Mouse (Mus musculus): ENCODE measurements around the gene Gm4133. TPM values are rescaled to one million over a fixed set of nuclear protein-coding genes. Genes with fewer than 3 reads are reported as not detected.
"Not testable (repeated sequence)": the region's sequence is repeated elsewhere in the genome, so short reads cannot be mapped to it uniquely, and the experiment has no call there.

The Gm4133 gene
- not detected for total RNA-seq (2021)
- not detected in 2 replicates for polyA plus RNA-seq (2012; rRNA removed)
- long read RNA-seq, result 0 reads

DNA sequence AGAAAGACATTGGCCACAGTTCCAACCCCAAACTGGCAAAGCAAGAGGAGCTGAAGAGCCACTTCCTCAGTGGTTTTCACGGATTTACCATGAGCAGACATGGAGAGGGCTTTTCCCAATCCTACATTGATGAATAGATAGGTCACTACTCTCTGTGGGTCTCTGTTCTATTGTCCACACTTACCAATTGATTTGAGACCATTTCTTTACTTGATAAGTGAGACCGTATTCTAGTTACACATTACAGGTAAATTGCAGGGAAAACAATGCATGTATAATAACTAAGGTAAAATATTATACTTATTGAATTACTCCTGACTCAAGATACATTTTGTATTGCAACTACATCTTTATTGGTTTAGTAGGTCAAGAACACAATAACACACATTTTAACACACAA is at the start of gene Gm4133:
Gene Gm4133, minus strand, starts transcription at position 101 of the 400 bp plus-strand sequence.
- DNase-seq, result not testable (repeated sequence)

DNA sequence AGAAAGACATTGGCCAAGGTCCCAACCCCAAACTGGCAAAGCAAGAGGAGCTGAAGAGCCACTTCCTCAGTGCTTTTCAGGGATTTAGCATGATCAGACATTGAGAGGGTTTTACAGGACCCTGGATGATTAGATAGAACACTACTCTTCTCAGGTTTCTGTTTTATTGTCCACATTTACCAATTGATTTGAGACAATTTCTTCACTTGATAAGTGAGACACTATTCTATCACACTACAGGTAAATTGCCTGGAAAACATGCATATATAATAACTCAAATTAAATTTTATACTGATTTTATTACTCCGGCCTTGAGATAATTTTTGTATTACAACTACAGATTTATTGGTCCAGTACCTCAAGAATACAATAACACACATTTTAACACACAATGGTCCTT is 41.4 kb upstream of the Gm4133 start, which contains the start of gene Gm5728:
Gene Gm5728, minus strand, starts transcription at position 101 of the 400 bp plus-strand sequence.
- not testable (repeated sequence) for DNase-seq

Other genes with a start within 250 kb of the Gm4133 start
- not detected for gene Vmn1r91, start 234.4 kb downstream of the Gm4133 start, total RNA-seq (2021)
- not detected in 2 replicates for gene Vmn1r91, start 234.4 kb downstream of the Gm4133 start, polyA plus RNA-seq (2012; rRNA removed)
- not detected for gene Gm16442, start 211.5 kb downstream of the Gm4133 start, total RNA-seq (2021)
- gene Gm16442, start 211.5 kb downstream of the Gm4133 start, polyA plus RNA-seq (2012; rRNA removed), result not detected in 2 replicates
- gene Vmn1r93, start 195.0 kb downstream of the Gm4133 start, total RNA-seq (2021), result not detected
- gene Vmn1r93, start 195.0 kb downstream of the Gm4133 start, polyA plus RNA-seq (2012; rRNA removed), result not detected in 2 replicates
- not detected for gene Vmn1r94, start 165.7 kb downstream of the Gm4133 start, total RNA-seq (2021)
- not detected in 2 replicates for gene Vmn1r94, start 165.7 kb downstream of the Gm4133 start, polyA plus RNA-seq (2012; rRNA removed)
- gene Vmn1r95, start 140.4 kb downstream of the Gm4133 start, total RNA-seq (2021), result not detected
- not detected in 2 replicates for gene Vmn1r95, start 140.4 kb downstream of the Gm4133 start, polyA plus RNA-seq (2012; rRNA removed)
- not detected for gene Gm6164, start 128.5 kb downstream of the Gm4133 start, total RNA-seq (2021)
- not detected in 2 replicates for gene Gm6164, start 128.5 kb downstream of the Gm4133 start, polyA plus RNA-seq (2012; rRNA removed)
- not detected for gene Gm4498, start 100.2 kb downstream of the Gm4133 start, total RNA-seq (2021)
- gene Gm4498, start 100.2 kb downstream of the Gm4133 start, polyA plus RNA-seq (2012; rRNA removed), result not detected in 2 replicates
- gene Gm5890, start 71.2 kb downstream of the Gm4133 start, total RNA-seq (2021), result not detected
- not detected in 2 replicates for gene Gm5890, start 71.2 kb downstream of the Gm4133 start, polyA plus RNA-seq (2012; rRNA removed)
- gene Gm5728, start 41.3 kb upstream of the Gm4133 start, total RNA-seq (2021), result not detected
- gene Gm5728, start 41.3 kb upstream of the Gm4133 start, polyA plus RNA-seq (2012; rRNA removed), result not detected in 2 replicates
- gene Vmn1r100, start 83.9 kb upstream of the Gm4133 start, total RNA-seq (2021), result not detected
- gene Vmn1r100, start 83.9 kb upstream of the Gm4133 start, polyA plus RNA-seq (2012; rRNA removed), result not detected in 2 replicates
- gene Vmn1r101, start 108.5 kb upstream of the Gm4133 start, total RNA-seq (2021), result not detected
- not detected in 2 replicates for gene Vmn1r101, start 108.5 kb upstream of the Gm4133 start, polyA plus RNA-seq (2012; rRNA removed)
- gene Gm10670, start 140.9 kb upstream of the Gm4133 start, total RNA-seq (2021), result not detected
- not detected in 2 replicates for gene Gm10670, start 140.9 kb upstream of the Gm4133 start, polyA plus RNA-seq (2012; rRNA removed)
- not detected for gene Vmn1r103, start 176.5 kb upstream of the Gm4133 start, total RNA-seq (2021)
- gene Vmn1r103, start 176.5 kb upstream of the Gm4133 start, polyA plus RNA-seq (2012; rRNA removed), result not detected in 2 replicates
- gene Vmn1r104, start 199.8 kb upstream of the Gm4133 start, total RNA-seq (2021), result not detected
- gene Vmn1r104, start 199.8 kb upstream of the Gm4133 start, polyA plus RNA-seq (2012; rRNA removed), result not detected in 2 replicates
- not detected for gene Gm5726, start 211.7 kb upstream of the Gm4133 start, total RNA-seq (2021)
- gene Gm5726, start 211.7 kb upstream of the Gm4133 start, polyA plus RNA-seq (2012; rRNA removed), result not detected in 2 replicates
- gene Gm4141, start 242.2 kb upstream of the Gm4133 start, total RNA-seq (2021), result not detected
- gene Gm4141, start 242.2 kb upstream of the Gm4133 start, polyA plus RNA-seq (2012; rRNA removed), result not detected in 2 replicates